Mouse (Mus musculus) kidney, adult 11 months (tissue): ENCODE data around the gene Tcf20.

Source experiments
- DNase-seq: peaks from one replicate; pipeline ENCODE4 v3.0.0; 2022

Gene Tcf20

GRCm38 (mm10) chr15:82956721-82957120 is 31.0 kb downstream of the Tcf20 start:
- no peak for DNase-seq

- no peak for DNase-seq
Observed at GRCm38 (mm10) chr15:82956310-82956709, 31.4 kb downstream of the Tcf20 start.

DNA sequence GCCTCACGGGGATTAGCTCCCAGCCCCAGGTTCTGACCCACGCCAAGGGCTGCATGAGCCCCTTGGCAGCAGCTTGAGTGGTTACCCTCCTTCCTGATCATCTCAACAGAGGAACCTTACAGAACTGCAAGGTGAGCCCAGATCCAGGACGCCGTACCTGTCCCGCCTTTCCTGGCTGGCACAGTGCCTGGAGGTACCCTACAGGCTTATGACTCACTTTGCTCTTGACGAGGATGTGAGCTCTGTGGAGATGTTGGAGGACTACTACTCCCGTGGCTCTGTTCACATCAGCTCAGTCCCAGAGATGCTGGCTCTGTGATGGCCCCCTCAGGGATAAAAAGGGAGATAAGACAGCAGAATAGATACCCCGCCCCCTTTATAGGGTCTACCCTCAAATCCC is 32.4 kb downstream of the Tcf20 start:
- no peak for DNase-seq

GRCm38 (mm10) chr15:82954034-82954433 is 33.6 kb downstream of the Tcf20 start:
- DNase-seq: no peak

GRCm38 (mm10) chr15:82953096-82953495 is 34.6 kb downstream of the Tcf20 start:
- no peak for DNase-seq

DNA sequence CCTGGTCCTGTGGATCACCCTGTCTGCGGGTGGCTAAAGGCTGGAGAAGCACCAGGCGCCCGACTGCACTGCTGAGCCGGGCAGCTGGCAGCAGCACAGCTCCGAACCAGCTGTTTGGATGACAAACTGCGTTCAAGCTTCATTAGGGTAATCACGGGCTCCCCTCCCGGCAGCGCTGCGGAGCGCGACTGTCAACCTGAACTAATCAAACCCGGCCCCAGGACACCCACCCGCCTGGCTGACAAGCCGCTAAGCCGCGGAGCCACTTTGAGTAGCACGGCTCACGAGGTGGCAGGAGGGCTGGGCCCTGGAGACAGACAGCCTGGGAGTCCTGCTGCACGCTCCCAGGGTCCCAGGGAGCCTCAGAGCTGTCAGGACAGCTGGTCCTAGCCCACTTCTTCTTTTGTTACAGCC is 35.4 kb downstream of the Tcf20 start:
- no peak for DNase-seq

GRCm38 (mm10) chr15:82950246-82950645 is 37.4 kb downstream of the Tcf20 start:
- DNase-seq: no peak

DNA sequence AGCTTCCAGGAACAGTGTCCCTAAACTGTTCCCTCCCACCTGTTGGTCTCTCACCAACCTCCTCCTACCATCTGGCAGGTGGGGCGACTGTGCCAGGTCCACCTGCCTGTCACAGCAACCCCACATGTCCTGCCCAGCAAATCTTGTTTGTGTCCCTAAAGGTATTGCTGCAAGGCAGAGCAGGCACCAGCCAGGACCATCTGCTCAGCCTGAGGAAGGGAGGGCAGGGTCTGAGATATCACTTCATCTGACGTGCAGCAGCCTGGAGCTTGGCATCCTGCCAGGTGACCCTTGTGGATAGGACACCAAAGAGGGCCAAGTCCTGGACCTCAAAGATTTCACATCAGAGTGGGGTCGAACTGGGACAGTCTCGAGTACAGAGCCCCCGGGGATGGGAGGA is 40.2 kb downstream of the Tcf20 start:
- no peak for DNase-seq

GRCm38 (mm10) chr15:82944479-82945195 is 43.0 kb downstream of the Tcf20 start:
- DNase-seq: no peak

DNA sequence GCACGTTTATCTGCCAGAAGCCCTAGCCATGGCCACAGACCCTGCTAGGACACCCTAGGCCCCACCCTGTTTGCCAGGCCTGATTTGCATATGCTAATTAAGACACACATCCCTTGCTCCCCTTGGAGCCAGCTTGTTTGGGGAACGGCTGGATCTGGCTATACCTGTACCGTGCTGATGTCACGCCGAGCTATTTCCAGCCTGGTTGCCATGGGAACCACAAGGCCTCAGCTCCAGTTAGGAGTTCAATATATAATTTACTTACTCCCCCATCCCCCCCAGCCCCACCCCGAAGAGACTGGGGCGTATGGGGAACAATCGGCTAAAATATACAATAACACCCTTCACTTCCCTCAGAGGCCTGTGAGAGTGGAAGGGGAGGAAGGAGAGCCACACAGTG is 45.9 kb downstream of the Tcf20 start:
- no peak for DNase-seq

- no peak for DNase-seq
Observed at GRCm38 (mm10) chr15:82940494-82941214, 47.0 kb downstream of the Tcf20 start.

GRCm38 (mm10) chr15:82938155-82938569 is 49.5 kb downstream of the Tcf20 start:
- peak; percentile 22 for DNase-seq

DNA sequence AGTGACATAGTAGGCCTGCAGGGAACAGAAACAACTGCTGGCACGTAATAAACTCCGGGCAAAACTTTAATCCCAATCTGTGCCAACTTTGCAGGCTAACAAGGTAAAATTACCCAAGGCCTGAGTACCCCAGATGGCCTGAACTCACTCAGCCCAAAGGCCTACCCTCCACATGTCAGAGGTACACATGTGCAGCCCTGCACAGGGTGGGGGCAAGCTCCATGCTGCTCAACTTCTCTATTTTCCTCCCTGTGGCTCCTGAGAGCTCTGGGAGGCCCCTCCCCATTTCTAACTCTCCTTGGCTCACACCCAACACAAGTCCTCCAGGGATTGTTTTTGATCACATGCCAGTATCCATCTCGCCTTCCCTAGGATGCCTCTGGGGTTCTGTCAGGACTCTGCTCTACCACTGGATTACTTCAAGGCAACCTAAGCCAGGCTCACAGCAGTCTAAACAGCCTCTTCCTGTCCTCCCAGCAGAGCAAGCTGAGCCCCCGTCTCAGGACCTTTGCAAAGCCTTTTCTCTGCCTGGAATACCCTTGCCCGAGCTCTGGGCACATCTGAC is 50.2 kb downstream of the Tcf20 start:
- no peak for DNase-seq

GRCm38 (mm10) chr15:82934971-82935370 is 52.7 kb downstream of the Tcf20 start:
- DNase-seq: no peak

GRCm38 (mm10) chr15:82932936-82933650 is 54.6 kb downstream of the Tcf20 start:
- peak; percentile 22 for DNase-seq

DNA sequence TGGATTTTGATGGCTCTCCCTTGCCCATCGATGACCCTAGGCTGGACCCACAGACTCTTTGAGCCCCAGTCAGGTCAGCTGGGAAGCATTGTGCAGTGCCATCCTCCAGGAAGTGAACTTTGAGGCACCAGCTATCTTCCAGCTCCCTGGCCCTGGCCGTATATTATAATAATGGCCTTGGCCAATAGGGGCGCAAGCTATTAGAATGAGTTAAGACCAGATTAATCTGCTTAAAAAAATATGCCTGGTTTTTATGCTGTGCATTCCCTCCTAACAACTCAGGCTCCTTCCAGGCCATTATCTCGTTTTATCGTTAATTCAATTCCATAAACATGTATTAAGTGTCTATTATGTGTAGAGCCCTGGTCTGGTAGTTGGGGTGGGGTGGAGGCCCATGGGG is 56.2 kb downstream of the Tcf20 start:
- DNase-seq: no peak

DNA sequence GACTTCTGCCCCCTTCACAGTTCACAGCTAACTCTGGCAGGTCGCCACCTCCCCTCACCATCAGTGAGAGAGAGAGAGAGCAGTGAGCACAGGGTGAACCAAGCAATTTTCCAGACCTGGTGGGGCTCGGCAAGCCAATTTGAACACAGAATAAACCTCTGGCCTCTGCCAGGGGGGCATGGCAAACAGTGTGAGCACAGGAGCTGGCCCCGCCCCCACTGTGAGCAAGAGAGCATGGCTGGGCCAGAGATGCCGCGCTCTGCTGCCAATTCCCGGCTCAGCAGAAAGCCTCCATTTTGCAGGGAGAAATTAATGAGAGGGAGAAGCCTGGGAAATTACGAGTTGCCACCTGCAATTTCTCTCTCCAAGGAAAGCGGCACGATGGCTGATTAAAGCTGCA is 58.1 kb downstream of the Tcf20 start:
- no peak for DNase-seq

- DNase-seq: no peak
Observed at GRCm38 (mm10) chr15:82928844-82929243, 58.8 kb downstream of the Tcf20 start.

DNA sequence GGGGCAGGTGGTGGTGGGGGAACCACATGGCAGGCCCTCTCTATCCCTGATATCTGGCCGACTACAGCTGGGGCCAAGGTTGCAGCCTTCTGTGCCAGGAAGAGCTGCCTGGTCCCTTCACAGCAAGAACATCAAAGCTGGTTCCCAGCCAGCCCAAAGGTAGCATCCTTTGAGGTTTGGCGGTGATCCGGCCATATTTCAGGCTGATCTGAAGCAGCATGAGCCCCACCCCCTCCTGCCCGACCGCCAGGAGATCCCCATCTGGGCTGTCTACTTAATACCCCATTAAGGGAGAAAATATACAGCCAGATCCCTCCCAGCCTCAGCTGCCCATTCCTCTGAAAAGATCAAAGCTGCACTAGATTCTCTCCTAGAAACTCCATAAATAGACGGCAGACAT is 59.6 kb downstream of the Tcf20 start:
- DNase-seq: no peak

DNA sequence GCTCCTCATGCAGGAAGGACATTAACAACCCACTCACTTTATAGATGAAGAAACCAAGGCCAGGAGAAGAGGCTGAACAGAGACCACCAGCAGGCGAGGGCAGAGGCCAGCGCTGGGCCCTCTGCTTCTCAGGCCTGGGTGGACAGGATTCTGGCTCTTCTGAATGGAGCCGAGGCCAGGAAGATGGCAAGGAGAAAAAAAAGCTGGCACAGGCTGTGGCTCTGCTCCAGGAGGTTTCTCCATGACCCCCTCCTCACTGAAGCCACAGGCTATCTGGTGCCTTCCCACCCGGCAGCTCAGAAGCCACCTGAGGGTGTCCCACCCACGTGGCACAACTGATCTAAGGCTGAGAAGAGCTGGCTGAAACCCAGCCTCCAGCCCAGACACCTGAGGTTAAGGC is 60.6 kb downstream of the Tcf20 start:
- DNase-seq: no peak

DNA sequence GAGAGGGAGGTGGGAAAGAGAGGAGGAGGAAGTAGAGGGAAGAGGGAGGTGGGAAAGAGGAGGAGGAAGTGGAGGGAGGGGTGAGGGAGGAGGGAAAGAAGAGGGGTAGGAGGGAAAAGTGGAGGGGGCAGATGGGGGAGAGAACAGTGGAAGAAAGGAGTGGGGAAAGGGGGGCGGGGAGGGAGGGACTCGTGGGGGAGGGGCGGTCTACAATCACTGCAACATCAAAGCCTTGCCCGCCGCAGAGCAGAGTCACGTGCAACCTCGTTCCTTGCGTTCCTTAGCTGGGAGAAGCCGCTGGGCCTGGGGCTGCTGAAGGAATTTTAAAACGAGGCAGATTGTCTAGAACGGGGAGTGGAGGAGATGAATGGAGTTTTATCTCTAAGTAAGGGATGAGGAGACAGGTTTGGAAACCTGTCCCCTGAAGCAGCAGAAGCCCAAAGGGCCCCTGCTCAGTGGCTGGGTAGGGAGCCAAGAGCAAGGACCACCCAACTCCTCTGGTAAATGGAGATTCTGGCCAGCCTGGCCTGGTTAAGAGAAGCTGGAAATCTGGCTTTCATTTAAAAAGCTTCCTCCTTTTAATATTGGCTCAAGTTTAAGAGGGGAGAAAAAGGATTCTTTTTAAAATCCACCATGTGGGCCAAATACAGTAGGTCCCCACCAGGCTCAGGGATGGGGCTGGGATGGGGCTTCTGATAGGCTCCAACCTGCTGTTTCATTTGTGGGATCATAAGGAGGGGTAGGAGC is 62.8 kb downstream of the Tcf20 start:
- DNase-seq: no peak

DNA sequence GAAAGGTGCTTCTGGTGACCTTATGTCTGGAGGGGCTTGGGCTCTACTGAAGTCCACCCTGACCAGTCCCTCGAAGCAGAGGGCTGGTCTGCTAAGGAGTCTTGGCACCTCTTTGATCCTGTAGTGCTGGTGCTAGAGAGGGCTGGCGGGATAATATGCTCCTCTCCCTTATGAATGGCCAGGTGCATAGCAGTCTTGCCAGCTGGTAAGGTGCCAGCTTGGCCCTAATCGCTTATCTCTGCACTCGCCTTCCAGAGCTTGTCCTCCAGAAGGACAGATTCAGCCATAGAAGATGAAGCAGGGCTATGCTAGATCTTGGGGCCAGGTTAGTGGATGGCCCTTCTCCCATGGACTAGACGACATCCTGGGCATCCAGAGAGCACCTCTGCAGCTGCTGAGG is 64.1 kb downstream of the Tcf20 start:
- DNase-seq: no peak

DNA sequence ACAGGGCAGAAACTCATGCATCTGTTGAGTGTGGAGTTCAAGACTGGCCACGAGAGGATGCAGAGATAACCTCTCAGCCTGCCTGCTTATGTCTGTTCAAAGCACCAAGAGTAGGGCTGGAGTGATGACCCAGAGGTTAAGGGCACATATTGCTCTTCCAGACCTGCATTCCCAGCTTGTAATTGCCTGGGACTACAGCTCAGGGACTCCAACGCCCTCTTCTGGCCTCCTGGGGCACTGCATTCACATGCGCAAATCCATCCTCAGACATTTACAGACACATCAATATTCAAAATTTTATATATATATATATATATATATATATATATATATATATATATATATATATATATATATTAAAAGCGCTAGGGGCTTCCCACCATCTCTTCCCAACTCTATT is 64.9 kb downstream of the Tcf20 start:
- no peak for DNase-seq
